Mouse (Mus musculus) embryonic facial prominence, embryonic 14.5 days (tissue): ENCODE data around the gene Pde6c. TPM values are rescaled to one million over a fixed set of nuclear protein-coding genes. Genes with fewer than 3 reads are reported as not detected.

ENCODE experiments used
- ATAC-seq: fragments of 200-750 bp; cut with Nextera tagmentation; 2 replicates; pipeline ENCODE4 v1.8.0; 2017; ENCODE audit warnings: low read depth, moderate number of reproducible peaks, moderate TSS enrichment
- DNase-seq: peaks from one replicate; pipeline ENCODE4 v3.0.0-alpha.2; 2015; ENCODE audit warnings: low spot score
- H3K27ac ChIP-seq: fragments of 300-500 bp; sonication (generic); replicated peaks from 2 replicates; pipeline ENCODE4 v1.5.1; 2014; ENCODE audit warnings: low read depth, mild to moderate bottlenecking, low read length, moderate library complexity
- H3K27me3 ChIP-seq: fragments of 300-500 bp; sonication (generic); replicated peaks from 2 replicates; pipeline ENCODE4 v1.6.1; 2014; ENCODE audit warnings: low read length; ENCODE audit not compliant: control insufficient read depth, insufficient read depth
- H3K36me3 ChIP-seq: fragments of 300-500 bp; sonication (generic); 2 replicates; pipeline ENCODE4 v1.6.1; 2014; ENCODE audit warnings: low read length, mixed read lengths; ENCODE audit not compliant: control insufficient read depth, insufficient read depth
- H3K4me1 ChIP-seq: fragments of 300-500 bp; sonication (generic); 2 replicates; pipeline ENCODE4 v1.6.1; 2014; ENCODE audit warnings: antibody characterized with exemption, low read length; ENCODE audit not compliant: control insufficient read depth, insufficient read depth
- H3K4me2 ChIP-seq: fragments of 300-500 bp; sonication (generic); 2 replicates; pipeline ENCODE4 v1.6.1; 2014; ENCODE audit warnings: low read depth, mild to moderate bottlenecking, low read length, moderate library complexity, mixed read lengths
- H3K4me3 ChIP-seq: fragments of 300-500 bp; sonication (generic); 2 replicates; pipeline ENCODE4 v1.5.1; 2014; ENCODE audit warnings: low read depth, mild to moderate bottlenecking, low read length
- H3K9ac ChIP-seq: fragments of 300-500 bp; sonication (generic); 2 replicates; pipeline ENCODE4 v1.6.1; 2014; ENCODE audit warnings: low read depth, mild to moderate bottlenecking, low read length, moderate library complexity, mixed read lengths
- H3K9me3 ChIP-seq: fragments of 300-500 bp; sonication (generic); 2 replicates; pipeline ENCODE4 v1.6.1; 2016; ENCODE audit warnings: low read length; ENCODE audit not compliant: control insufficient read depth
- WGBS: fragments of 180-500 bp; shearing (Covaris S2); extraction: QIAGEN DNeasy Blood & Tissue Kit; methylation state at CpG from one replicate; pipeline ENCODE4 v1.1.7; 2014; 5-methylcytosine and 5-hydroxymethylcytosine counted together
- polyA plus RNA-seq: library from polyadenylated mRNA; unstranded; fragments of >200 nt; fragmentation: Nextera tagmentation; extraction: Ambion mirVana; gene quantifications from 2 replicates; pipeline ENCODE4 v1.2.1, GENCODE M21; 2014

Pde6c gene
- not detected in 2 replicates for polyA plus RNA-seq

GRCm38 (mm10) chr19:38132481-38132880, at the start of gene Pde6c:
TSS of gene Pde6c (plus strand) at chr19:38132781.
- DNase-seq (no peak), ATAC-seq (no peak)
- no peaks in the 10 kb centered on the region for H3K27me3 ChIP-seq
- H3K4me2 ChIP-seq, result no peak within 1 kb of the TSS
- H3K4me3 ChIP-seq, result no peak within 1 kb of the TSS
- no peaks in the 10 kb centered on the region for H3K36me3 ChIP-seq
- WGBS, result 66% methylated on average over 6 of the region's 6 CpGs
- no peaks in the 10 kb centered on the region for H3K9me3 ChIP-seq
- no peak within 1 kb of the TSS for H3K27ac ChIP-seq
- no peaks in the 10 kb centered on the region for H3K4me1 ChIP-seq
- H3K9ac ChIP-seq, result no peak within 1 kb of the TSS

- WGBS, result 68% methylated on average over 5 of the region's 5 CpGs
- DNase-seq (no peak), ATAC-seq (no peak)
Observed at GRCm38 (mm10) chr19:38082931-38083525, 49.6 kb upstream of the Pde6c start.

DNA sequence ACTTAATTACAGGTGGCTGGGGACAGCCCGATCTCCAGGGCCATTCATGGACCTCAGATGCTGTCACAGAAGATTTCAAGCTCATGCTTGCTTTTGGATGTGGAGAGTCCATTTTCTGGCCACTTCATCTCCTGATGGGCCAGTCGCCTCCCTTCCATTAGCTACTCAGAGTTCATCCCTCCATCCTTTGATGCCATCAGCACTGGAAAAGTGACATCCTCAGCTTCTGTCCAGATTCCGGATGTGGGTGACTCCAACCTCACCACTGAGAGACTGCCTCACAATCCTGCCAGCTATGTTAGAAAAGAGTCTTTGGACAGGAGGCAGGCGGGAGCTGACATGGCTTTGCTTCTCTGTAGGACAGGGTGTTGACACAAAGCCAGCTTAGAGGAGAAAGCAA, 46.7 kb upstream of the Pde6c start:
- Histone ChIP-seq H3K36me3 (no peaks in the 10 kb centered on the region), H3K9ac (no peak overlapping the region), H3K27ac (no peak overlapping the region), H3K4me2 (no peak overlapping the region), H3K27me3 (no peaks in the 10 kb centered on the region; the same call in 1 of the 2 replicates), H3K4me1 (no peaks in the 10 kb centered on the region), H3K4me3 (no peak overlapping the region), H3K9me3 (no peaks in the 10 kb centered on the region)
- DNase-seq (no peak), ATAC-seq (no peak)
- WGBS, result 87% methylated on average over 4 of the region's 4 CpGs

More at GRCm38 (mm10) chr19:38082931-38083525, 49.6 kb upstream of the Pde6c start:
- Histone ChIP-seq H3K4me3 (no peak overlapping the region), H3K4me2 (no peak overlapping the region), H3K9ac (no peak overlapping the region), H3K27me3 (no peaks in the 10 kb centered on the region; the same call in 1 of the 2 replicates), H3K36me3 (no peaks in the 10 kb centered on the region), H3K9me3 (no peaks in the 10 kb centered on the region), H3K27ac (no peak overlapping the region), H3K4me1 (no peaks in the 10 kb centered on the region)

DNA sequence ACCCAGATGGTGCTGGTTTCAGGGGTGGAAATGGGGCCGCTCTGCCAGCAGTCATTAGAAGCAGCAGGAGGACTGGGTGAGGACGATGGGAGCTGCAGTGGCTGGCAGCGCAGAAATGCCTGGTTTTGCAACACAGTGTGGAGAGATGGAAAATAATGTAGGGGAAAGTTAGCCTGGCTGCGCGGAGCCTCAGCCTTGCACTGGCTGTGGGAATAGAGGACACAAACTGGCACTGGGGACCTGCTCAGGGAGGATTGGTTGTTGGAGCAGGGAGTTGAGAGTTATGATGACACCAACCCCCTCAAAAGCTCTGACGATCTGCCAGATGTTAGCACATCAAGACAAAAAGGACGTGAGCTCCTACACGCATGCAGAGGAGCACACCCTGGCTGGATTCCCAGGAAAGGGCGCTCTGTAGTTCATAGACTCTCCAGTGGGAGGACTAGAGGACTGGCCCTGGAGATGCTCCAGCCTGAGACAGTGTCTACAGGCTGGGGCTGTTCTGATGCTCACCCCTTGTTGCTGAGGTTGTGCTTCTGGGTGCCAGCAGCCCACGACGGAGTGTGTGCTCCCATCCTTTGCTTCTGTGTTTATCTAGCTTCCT, 45.5 kb upstream of the Pde6c start:
- WGBS, result 57% methylated on average over 10 of the region's 11 CpGs
- Histone ChIP-seq H3K4me3 (no peak overlapping the region), H3K27ac (no peak overlapping the region), H3K9me3 (no peaks in the 10 kb centered on the region), H3K36me3 (no peaks in the 10 kb centered on the region), H3K9ac (0 out of 2 replicates have a peak overlapping the region, but pooled peaks have one; percentile 10), H3K27me3 (no peaks in the 10 kb centered on the region; the same call in 1 of the 2 replicates), H3K4me2 (no peak overlapping the region), H3K4me1 (no peaks in the 10 kb centered on the region)
- ATAC-seq (peak; percentile 70; the same call in 1 of the 2 replicates), DNase-seq (peak; percentile 68)

- no peak overlapping the region for H3K9ac ChIP-seq
- WGBS, result 68% methylated on average over 8 of the region's 8 CpGs
- DNase-seq (no peak), ATAC-seq (no peak)
- H3K36me3 ChIP-seq, result no peaks in the 10 kb centered on the region
- H3K27me3 ChIP-seq, result peaks cover 6% of the 10 kb centered on the region
- no peak overlapping the region for H3K4me3 ChIP-seq
- H3K27ac ChIP-seq, result no peak overlapping the region
- no peak overlapping the region for H3K4me2 ChIP-seq
- H3K4me1 ChIP-seq, result no peaks in the 10 kb centered on the region
- H3K9me3 ChIP-seq, result no peaks in the 10 kb centered on the region
Observed at GRCm38 (mm10) chr19:38089358-38089757, 43.2 kb upstream of the Pde6c start.

DNA sequence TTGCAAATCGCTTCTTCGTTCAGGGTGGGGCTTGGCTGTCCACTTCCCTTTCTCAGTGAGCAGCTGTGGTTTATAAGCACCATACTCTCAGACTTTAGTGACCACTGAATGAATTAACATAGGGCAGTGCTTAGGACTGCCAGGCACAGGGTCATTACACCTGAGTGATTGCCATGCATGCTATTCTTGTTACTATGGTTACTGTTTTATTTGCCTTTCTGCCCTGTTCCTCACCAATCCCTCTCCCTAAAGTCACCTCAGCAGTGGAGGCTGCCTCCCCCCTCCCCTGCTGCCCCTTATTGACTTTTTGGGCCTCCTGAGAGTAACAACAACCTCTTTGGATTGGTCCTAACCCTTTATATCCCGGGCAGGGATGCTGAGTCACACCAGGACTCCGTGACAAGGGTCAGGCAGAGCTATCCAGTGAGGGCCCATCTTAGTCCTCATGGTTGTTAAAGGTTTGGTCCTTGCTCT, 41.0 kb upstream of the Pde6c start:
- H3K27ac ChIP-seq, result no peak overlapping the region
- 59% methylated on average over 4 of the region's 4 CpGs for WGBS
- no peaks in the 10 kb centered on the region for H3K4me1 ChIP-seq
- ATAC-seq, result no peak
- no peaks in the 10 kb centered on the region for H3K36me3 ChIP-seq
- DNase-seq, result no peak
- no peak overlapping the region for H3K9ac ChIP-seq
- no peak overlapping the region for H3K4me3 ChIP-seq
- peaks cover 26% of the 10 kb centered on the region for H3K27me3 ChIP-seq
- H3K4me2 ChIP-seq, result no peak overlapping the region
- H3K9me3 ChIP-seq, result no peaks in the 10 kb centered on the region

DNA sequence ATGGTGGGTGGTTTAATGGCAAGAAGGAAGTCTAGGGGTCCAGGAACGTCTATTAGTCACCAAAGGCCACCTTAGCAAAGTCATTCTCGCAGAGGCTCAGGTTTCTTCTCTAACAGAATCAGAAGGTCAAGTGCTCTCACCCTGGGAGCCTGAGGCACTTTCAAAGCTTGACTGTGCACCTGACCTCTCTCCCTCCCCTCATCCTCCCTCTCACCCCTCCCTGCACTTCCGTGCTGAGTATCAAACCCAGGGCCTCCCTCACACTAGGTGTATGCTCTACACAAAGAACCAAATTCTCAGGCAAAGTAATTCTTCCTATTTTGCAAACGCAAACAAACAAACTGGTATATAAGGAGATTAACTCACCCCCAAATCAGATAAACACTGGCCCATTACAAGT, 36.4 kb upstream of the Pde6c start:
- ATAC-seq, result no peak
- Histone ChIP-seq H3K4me3 (no peak overlapping the region), H3K4me1 (peaks cover 4% of the 10 kb centered on the region; the same call in 1 of the 2 replicates), H3K9ac (no peak overlapping the region), H3K36me3 (no peaks in the 10 kb centered on the region), H3K4me2 (no peak overlapping the region), H3K27ac (no peak overlapping the region), H3K9me3 (no peaks in the 10 kb centered on the region), H3K27me3 (peaks cover 58% of the 10 kb centered on the region)
- no peak for DNase-seq
- 4% methylated on average over 4 of the region's 4 CpGs for WGBS

- under 1% methylated on average over 74 of the region's 77 CpGs for WGBS
- peak; percentile 53 for ATAC-seq
Observed at GRCm38 (mm10) chr19:38096858-38097758, 35.5 kb upstream of the Pde6c start, which contains the start of gene Ffar4. TSS of gene Ffar4 (plus strand) at chr19:38097071.

More at GRCm38 (mm10) chr19:38096858-38097758, 35.5 kb upstream of the Pde6c start, which contains the start of gene Ffar4:
- peak within 1 kb of the TSS; percentile 34 for H3K4me3 ChIP-seq
- H3K27ac ChIP-seq, result no peak within 1 kb of the TSS
- H3K27me3 ChIP-seq, result peaks cover 58% of the 10 kb centered on the region
- H3K9ac ChIP-seq, result peak within 1 kb of the TSS; percentile 14; the same call in 1 of the 2 replicates
- H3K36me3 ChIP-seq, result no peaks in the 10 kb centered on the region
- H3K9me3 ChIP-seq, result no peaks in the 10 kb centered on the region
- H3K4me2 ChIP-seq, result peak within 1 kb of the TSS; percentile 55
- no peak for DNase-seq
- H3K4me1 ChIP-seq, result peaks cover 4% of the 10 kb centered on the region; the same call in 1 of the 2 replicates
